Mouse (Mus musculus) brain, embryonic 14.5 days (tissue): ENCODE results near the gene Lypd3.

Experiments used
- CTCF ChIP-seq: fragments of 200-500 bp; IDR thresholded peaks from 2 replicates; pipeline ENCODE4 v1.5.1; 2012; ENCODE audit warnings: inconsistent platforms, mild to moderate bottlenecking, moderate library complexity, borderline replicate concordance; ENCODE audit not compliant: insufficient read depth, insufficient read length; ENCODE audit errors: extremely low read depth
- POLR2A ChIP-seq: fragments of 200-500 bp; IDR thresholded peaks from 2 replicates; pipeline ENCODE4 v1.6.1; 2012; ENCODE audit warnings: mild to moderate bottlenecking, inconsistent platforms, borderline replicate concordance; ENCODE audit not compliant: poor library complexity, insufficient read depth, insufficient read length, severe bottlenecking; ENCODE audit errors: extremely low read depth

- TF ChIP-seq POLR2A, result no peak
- no peak for TF ChIP-seq CTCF
Observed at GRCm38 (mm10) chr7:24588336-24588735, 48.0 kb upstream of the Lypd3 start.
